In genomic region chr7:144786571-144786970, GRCm38 (mm10) we compare ENCODE assay signal across 16 mouse cellular contexts. TPM values are rescaled to one million over a fixed set of nuclear protein-coding genes. Genes with fewer than 3 reads are reported as not detected.
DNase-seq lines count a peak whose midpoint lies in the region; ATAC-seq lines count a peak whose summit lies in the region.
"Had no signal": no experiment of that assay in that cellular context is flagged by ENCODE, and none has a peak within 500 bp of the region (broad histone marks: within the 10 kb centered on the region; RNA-seq: fewer than 3 reads in every experiment).

No protein-coding gene starts in this region.

- 15% methylated on average over 3 of the region's 3 CpGs for WGBS in heart, embryonic 10.5 days
- WGBS in liver, embryonic 16.5 days (ENCODE audit: insufficient replicate concordance): 9% methylated on average over 3 of the region's 3 CpGs

- peaks cover 55% of the 10 kb centered on the region for H3K27me3 ChIP-seq in heart, embryonic 10.5 days (ENCODE audit: insufficient read depth, poor library complexity, severe bottlenecking)
- no peaks in the 10 kb centered on the region for H3K27me3 ChIP-seq in erythroblast, embryonic 14.5 days (ENCODE audit: control insufficient read depth)
- H3K27me3 ChIP-seq in liver, embryonic 16.5 days (ENCODE audit: control insufficient read depth, insufficient read depth, low read depth, low read length): no peaks in the 10 kb centered on the region
- H3K27me3 ChIP-seq: forebrain, embryonic 15.5 days had no signal

- peak overlapping the region; percentile 67; the same call in 1 of the 2 replicates for H3K27ac ChIP-seq in heart, embryonic 10.5 days
- peak overlapping the region; percentile 99 for H3K27ac ChIP-seq in liver, embryonic 16.5 days (ENCODE audit: low read length)
- H3K27ac ChIP-seq: forebrain, embryonic 15.5 days; kidney, postnatal 0 days; left cerebral cortex, adult 2 months had no signal

- H3K36me3 ChIP-seq in heart, embryonic 10.5 days: no peaks in the 10 kb centered on the region
- peaks cover 32% of the 10 kb centered on the region for H3K36me3 ChIP-seq in erythroblast, embryonic 14.5 days (ENCODE audit: control insufficient read depth)
- H3K36me3 ChIP-seq in liver, embryonic 16.5 days (ENCODE audit: control insufficient read depth, insufficient read depth): no peaks in the 10 kb centered on the region
- H3K36me3 ChIP-seq: forebrain, embryonic 15.5 days had no signal

- intact Hi-C loops in heart, postnatal 14 days (cut with DNase I): no loop called here

- H3K9ac ChIP-seq in liver, embryonic 16.5 days (ENCODE audit: low read depth, low read length): peak overlapping the region; percentile 72
- H3K9ac ChIP-seq: forebrain, embryonic 15.5 days had no signal

- DNase-seq in heart, embryonic 10.5 days (ENCODE audit: low spot score): peak; percentile 97
- DNase-seq in heart, postnatal 14 days: no peak
- peak; percentile 90 for DNase-seq in 416B (ENCODE audit: low read depth)
- no peak for DNase-seq in gastrocnemius, postnatal 10 days
- DNase-seq in frontal cortex, postnatal 36 days (ENCODE audit: low spot score in 2 of 2): no peak
- no peak for DNase-seq in adipocyte (ENCODE audit: low spot score)
- DNase-seq: adrenal gland, postnatal 36 days; cerebellum, postnatal 10 days; heart, postnatal 36 days had no signal

- no peak overlapping the region for H3K4me3 ChIP-seq in heart, embryonic 10.5 days
- H3K4me3 ChIP-seq in erythroblast, embryonic 14.5 days (replicated peaks): peak overlapping the region; percentile 66
- H3K4me3 ChIP-seq in liver, embryonic 16.5 days (ENCODE audit: low read depth, low read length): peak overlapping the region; percentile 49
- H3K4me3 ChIP-seq: forebrain, embryonic 15.5 days; left cerebral cortex, adult 2 months had no signal

- no peaks in the 10 kb centered on the region for H3K9me3 ChIP-seq in heart, embryonic 10.5 days
- no peaks in the 10 kb centered on the region; the same call in 1 of the 2 replicates for H3K9me3 ChIP-seq in erythroblast, embryonic 14.5 days (ENCODE audit: control insufficient read depth, low read length)
- H3K9me3 ChIP-seq in liver, embryonic 16.5 days (replicated peaks; ENCODE audit: control insufficient read depth, low read length): no peaks in the 10 kb centered on the region
- H3K9me3 ChIP-seq: forebrain, embryonic 15.5 days had no signal

- peak; percentile 94 for ATAC-seq in liver, embryonic 16.5 days (ENCODE audit: low read depth)
- ATAC-seq: forebrain, embryonic 15.5 days had no signal

- H3K4me2 ChIP-seq in liver, embryonic 16.5 days (ENCODE audit: low read depth, low read length): peak overlapping the region; percentile 76
- H3K4me2 ChIP-seq: forebrain, embryonic 15.5 days had no signal

- peaks cover 53% of the 10 kb centered on the region for H3K4me1 ChIP-seq in heart, embryonic 10.5 days
- peaks cover 92% of the 10 kb centered on the region for H3K4me1 ChIP-seq in erythroblast, embryonic 14.5 days (ENCODE audit: control insufficient read depth)
- H3K4me1 ChIP-seq in liver, embryonic 16.5 days (ENCODE audit: control insufficient read depth, low read depth, low read length): peaks cover 84% of the 10 kb centered on the region
- H3K4me1 ChIP-seq: forebrain, embryonic 15.5 days had no signal

RNA-seq across cellular contexts. Expression of gene Ano1, which starts 34.8 kb away (rescaled TPM):
- 18.1 and 18.3 TPM in 2 replicates for polyA plus RNA-seq in heart, embryonic 10.5 days (2016; fragmentation: Nextera tagmentation; extraction: Ambion mirVana)
- total RNA-seq in heart, postnatal 14 days (2021): 10 to 100 TPM; 18.8 to 22.6 TPM
- 0.08 and 0.10 TPM in 2 replicates for polyA plus RNA-seq in erythroblast, embryonic 14.5 days (2012)
- 1.3 TPM in 2 replicates for polyA plus RNA-seq in liver, embryonic 16.5 days (2015; fragmentation: Nextera tagmentation; extraction: Ambion mirVana)
- total RNA-seq in gastrocnemius, postnatal 10 days (2021): 10 to 100 TPM in 1 of 2 experiments, 1 to 10 TPM in 1; 8.6 to 11.6 TPM

RNA-seq across cellular contexts. Expression of gene Fgf3, which starts 51.3 kb away (rescaled TPM):
- 0.07 and 0.88 TPM in 2 replicates for polyA plus RNA-seq in heart, embryonic 10.5 days (2016; fragmentation: Nextera tagmentation; extraction: Ambion mirVana)
- total RNA-seq in heart, postnatal 14 days (2021): not detected
- polyA plus RNA-seq in erythroblast, embryonic 14.5 days (2012): 0.02 TPM in 2 replicates
- 0.05 and 0.11 TPM in 2 replicates for polyA plus RNA-seq in liver, embryonic 16.5 days (2015; fragmentation: Nextera tagmentation; extraction: Ambion mirVana)
- not detected for total RNA-seq in gastrocnemius, postnatal 10 days (2021)
- total RNA-seq: heart, postnatal 36 days; monocyte, adult 5-6 weeks had no signal
- polyA plus RNA-seq: lung, embryonic 16.5 days had no signal

Comparison
In these comparisons a context has a peak if more than half of its experiments do, and no peak if none do; other contexts are left out.
1. DNase-seq: peak in heart, embryonic 10.5 days (single experiment) and 416B (single experiment); none in heart, postnatal 14 days (0 of 2), gastrocnemius, postnatal 10 days (single experiment), frontal cortex, postnatal 36 days (0 of 2) and adipocyte (single experiment).